Mouse (Mus musculus): ENCODE data around the gene Nrap. TPM values are rescaled to one million over a fixed set of nuclear protein-coding genes. Genes with fewer than 3 reads are reported as not detected.
"Not testable (repeated sequence)": the region's sequence is repeated elsewhere in the genome, so short reads cannot be mapped to it uniquely, and the experiment has no call there.

The Nrap gene
- polyA plus RNA-seq, 1 experiment from 2014 or later, result 0.22 TPM

DNA sequence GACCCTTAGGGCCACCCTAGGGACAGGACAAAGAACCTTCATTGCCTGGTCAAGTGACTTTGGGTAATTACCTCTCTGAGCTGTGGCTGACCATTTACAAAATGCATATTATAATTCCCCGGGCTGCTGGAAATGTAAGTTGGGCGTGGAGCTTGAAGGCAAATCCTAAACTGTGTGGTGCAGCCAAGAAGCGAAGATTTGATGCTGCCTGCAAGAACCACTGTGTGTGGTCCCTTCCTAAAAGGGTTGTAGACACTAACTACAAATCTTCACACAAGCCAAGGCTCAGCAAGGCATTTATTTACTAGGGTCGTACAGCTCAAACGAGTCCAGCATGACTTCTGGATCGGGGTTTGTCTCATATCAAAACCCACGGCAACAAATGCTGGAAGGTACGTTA lies 25.3 kb downstream of the Nrap start:
- Histone ChIP-seq H3K27me3 (replicated peaks; ENCODE audit: control insufficient read depth, insufficient read depth, low read length) (no peaks in the 10 kb centered on the region), H3K36me3 (ENCODE audit: control insufficient read depth, insufficient read depth) (no peaks in the 10 kb centered on the region), H3K4me2 (replicated peaks; ENCODE audit: low read depth) (no peak overlapping the region), H3K4me3 (ENCODE audit: low read depth, low read length) (no peak overlapping the region), H3K27ac (ENCODE audit: low read depth, low read length) (no peak overlapping the region), H3K9ac (ENCODE audit: low read depth, low read length) (no peak overlapping the region), H3K4me1 (replicated peaks; ENCODE audit: control insufficient read depth, insufficient read depth, low read length) (no peaks in the 10 kb centered on the region), H3K9me3 (ENCODE audit: control insufficient read depth) (no peaks in the 10 kb centered on the region)
- TF ChIP-seq CTCF (IDR thresholded peaks at IDR 0.05; ENCODE audit: low read depth), result no peak
- WGBS, result 65% methylated on average over 8 of the region's 8 CpGs
- no peak for ATAC-seq

DNA sequence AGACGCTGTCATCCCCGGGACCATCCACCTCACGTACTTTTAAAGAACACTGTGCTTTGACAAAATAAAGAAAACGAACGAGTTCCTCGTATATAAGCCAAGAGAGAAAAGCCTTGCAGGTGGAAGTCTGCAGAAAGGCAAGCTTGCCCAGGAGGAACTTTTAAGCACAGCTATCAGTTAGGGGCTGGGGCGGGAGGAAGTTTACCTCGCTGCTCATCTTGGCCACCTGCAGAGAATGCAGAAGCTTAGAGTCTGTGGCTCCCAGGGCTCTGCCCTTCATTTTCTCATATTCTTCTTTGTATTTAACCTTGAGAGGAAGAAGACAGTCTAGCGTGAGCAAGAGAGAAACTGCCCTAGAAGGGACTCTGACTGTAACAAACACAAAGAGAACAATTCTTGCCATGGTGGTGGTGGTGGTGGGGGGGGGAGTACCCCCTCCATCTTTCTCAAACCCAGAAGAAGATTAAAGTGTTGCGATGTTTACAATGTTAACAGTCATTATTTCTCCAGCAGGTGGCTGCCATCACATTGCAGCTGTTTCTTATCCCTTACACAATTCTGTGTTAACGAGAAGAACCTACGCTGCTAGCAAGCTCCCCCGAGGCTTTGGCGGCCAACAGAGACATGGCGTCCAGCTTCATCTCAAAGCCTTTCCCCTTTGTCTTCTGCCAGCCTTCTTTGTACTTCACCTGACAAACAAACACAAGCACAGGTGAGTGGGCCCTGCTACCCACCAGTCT lies 25.9 kb downstream of the Nrap start:
- Histone ChIP-seq H3K36me3 (ENCODE audit: control insufficient read depth, insufficient read depth) (no peaks in the 10 kb centered on the region), H3K9me3 (ENCODE audit: control insufficient read depth) (no peaks in the 10 kb centered on the region), H3K4me3 (ENCODE audit: low read depth, low read length) (no peak overlapping the region), H3K4me2 (replicated peaks; ENCODE audit: low read depth) (no peak overlapping the region), H3K9ac (ENCODE audit: low read depth, low read length) (no peak overlapping the region), H3K27ac (ENCODE audit: low read depth, low read length) (no peak overlapping the region), H3K4me1 (replicated peaks; ENCODE audit: control insufficient read depth, insufficient read depth, low read length) (no peaks in the 10 kb centered on the region), H3K27me3 (replicated peaks; ENCODE audit: control insufficient read depth, insufficient read depth, low read length) (no peaks in the 10 kb centered on the region)
- TF ChIP-seq CTCF (IDR thresholded peaks at IDR 0.05; ENCODE audit: low read depth), result peak; percentile 32
- no peak for ATAC-seq
- 59% methylated on average over 15 of the region's 15 CpGs for WGBS

DNA sequence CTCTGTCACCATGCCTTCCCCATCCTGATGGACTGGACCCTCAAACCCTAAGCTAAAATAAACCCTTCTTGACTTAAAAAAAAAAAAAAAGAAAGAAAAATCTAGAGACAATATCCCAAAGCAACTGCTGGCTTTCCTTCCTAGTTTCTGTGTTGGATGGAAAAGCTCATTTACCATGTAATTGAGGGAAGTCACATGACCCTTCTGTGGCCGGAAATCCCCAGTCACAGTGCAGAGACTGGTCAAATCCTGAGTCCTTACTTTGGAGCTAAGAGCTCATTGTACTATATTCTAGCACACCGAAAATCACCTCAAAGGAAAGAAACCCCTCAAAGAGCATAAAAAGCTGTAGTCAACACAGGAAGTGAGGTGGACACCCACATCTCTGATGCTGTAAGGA lies 30.9 kb downstream of the Nrap start:
- no peak overlapping the region for H3K9ac ChIP-seq (ENCODE audit: low read depth, low read length)
- no peaks in the 10 kb centered on the region for H3K9me3 ChIP-seq (ENCODE audit: control insufficient read depth)
- H3K27ac ChIP-seq (ENCODE audit: low read depth, low read length), result no peak overlapping the region
- no peaks in the 10 kb centered on the region for H3K4me1 ChIP-seq (replicated peaks; ENCODE audit: control insufficient read depth, insufficient read depth, low read length)
- H3K36me3 ChIP-seq (ENCODE audit: control insufficient read depth, insufficient read depth), result no peaks in the 10 kb centered on the region
- no peak for TF ChIP-seq CTCF (IDR thresholded peaks at IDR 0.05; ENCODE audit: low read depth)
- 69% methylated on average over 2 of the region's 2 CpGs for WGBS
- no peaks in the 10 kb centered on the region for H3K27me3 ChIP-seq (replicated peaks; ENCODE audit: control insufficient read depth, insufficient read depth, low read length)
- no peak for ATAC-seq
- no peak overlapping the region for H3K4me3 ChIP-seq (ENCODE audit: low read depth, low read length)
- H3K4me2 ChIP-seq (replicated peaks; ENCODE audit: low read depth), result no peak overlapping the region

DNA sequence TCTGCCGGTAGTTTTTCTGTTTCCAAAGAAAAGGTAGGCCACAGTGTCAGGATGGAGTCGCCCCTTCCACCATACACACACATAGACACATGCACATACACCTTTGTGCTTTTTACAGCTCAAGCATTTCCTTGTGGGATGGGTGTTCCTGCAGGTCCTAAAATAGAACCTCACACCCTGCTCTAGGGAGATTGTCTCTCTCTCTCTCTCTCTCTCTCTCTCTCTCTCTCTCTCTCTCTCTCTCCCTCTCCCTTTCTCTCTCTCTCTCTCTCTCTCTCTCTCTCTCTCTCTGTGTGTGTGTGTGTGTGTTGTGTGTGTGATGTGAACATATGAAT lies 32.5 kb downstream of the Nrap start:
- peak overlapping the region; percentile 31 for H3K4me3 ChIP-seq (ENCODE audit: low read depth, low read length)
- H3K27ac ChIP-seq (ENCODE audit: low read depth, low read length), result peak overlapping the region; percentile 76
- ATAC-seq, result 0 out of 2 replicates have a peak, but pooled peaks have one; percentile 26
- H3K9me3 ChIP-seq (ENCODE audit: control insufficient read depth); H3K27me3 ChIP-seq (replicated peaks; ENCODE audit: control insufficient read depth, insufficient read depth, low read length); H3K4me1 ChIP-seq (replicated peaks; ENCODE audit: control insufficient read depth, insufficient read depth, low read length); H3K36me3 ChIP-seq (ENCODE audit: control insufficient read depth, insufficient read depth); H3K9ac ChIP-seq (ENCODE audit: low read depth, low read length): not testable (repeated sequence)
- peak overlapping the region; percentile 60 for H3K4me2 ChIP-seq (replicated peaks; ENCODE audit: low read depth)
- 59% methylated on average over 2 of the region's 2 CpGs for WGBS

DNA sequence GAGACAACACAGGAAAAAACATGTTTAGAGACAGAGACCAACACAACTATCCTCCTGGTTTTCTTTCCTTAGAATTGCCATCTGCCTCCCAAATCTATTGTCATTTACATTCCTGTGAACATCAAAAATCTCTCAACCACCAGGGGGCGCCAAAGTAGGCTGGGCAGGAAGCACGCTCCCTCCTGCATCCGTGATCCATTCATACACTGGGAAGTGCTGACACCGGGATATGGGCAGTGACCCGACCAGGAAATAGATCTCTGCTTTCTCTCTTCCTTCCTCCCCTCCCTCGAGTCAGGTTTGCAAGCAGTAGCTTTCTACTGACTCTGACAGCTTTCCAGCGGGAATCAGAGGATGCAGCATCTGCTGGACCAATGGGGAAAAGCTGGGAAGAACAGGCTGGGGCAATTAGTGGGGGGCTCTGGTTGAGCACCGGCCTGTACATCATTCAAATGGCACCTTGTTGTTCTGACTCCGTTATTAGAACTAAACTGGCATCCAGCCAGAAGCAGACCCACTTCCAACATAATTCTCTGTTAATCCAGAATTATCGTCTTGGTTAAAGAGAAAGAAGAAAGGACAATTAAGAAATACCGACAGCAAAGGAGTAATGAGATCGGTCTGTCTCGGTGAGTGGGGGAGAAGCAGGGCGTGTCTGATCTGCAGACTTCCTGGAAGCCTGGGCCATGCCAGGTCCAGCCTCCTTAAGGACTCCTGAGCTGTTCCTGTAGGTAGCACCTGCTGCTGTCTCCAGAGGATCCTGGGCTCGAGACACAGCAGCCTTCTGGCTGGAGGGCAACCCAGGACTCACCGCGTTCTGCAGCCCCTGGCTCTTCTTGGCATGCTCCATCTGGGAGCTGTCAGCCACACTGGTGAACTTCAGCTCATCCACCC lies 33.1 kb downstream of the Nrap start:
- peak; percentile 93 for ATAC-seq
- H3K9me3 ChIP-seq (ENCODE audit: control insufficient read depth), result 0 out of 2 replicates have a peak, but pooled peaks cover 4% of the 10 kb centered on the region
- peak overlapping the region; percentile 60 for H3K4me2 ChIP-seq (replicated peaks; ENCODE audit: low read depth)
- 25% methylated on average over 17 of the region's 17 CpGs for WGBS
- H3K4me3 ChIP-seq (ENCODE audit: low read depth, low read length), result peak overlapping the region; percentile 31
- peak overlapping the region; percentile 76 for H3K27ac ChIP-seq (ENCODE audit: low read depth, low read length)
- no peaks in the 10 kb centered on the region for H3K4me1 ChIP-seq (replicated peaks; ENCODE audit: control insufficient read depth, insufficient read depth, low read length)
- H3K36me3 ChIP-seq (ENCODE audit: control insufficient read depth, insufficient read depth), result no peaks in the 10 kb centered on the region
- no peaks in the 10 kb centered on the region for H3K27me3 ChIP-seq (replicated peaks; ENCODE audit: control insufficient read depth, insufficient read depth, low read length)
- TF ChIP-seq CTCF (IDR thresholded peaks at IDR 0.05; ENCODE audit: low read depth), result peak; percentile 96
- peak overlapping the region; percentile 12; the same call in 1 of the 2 replicates for H3K9ac ChIP-seq (ENCODE audit: low read depth, low read length)

DNA sequence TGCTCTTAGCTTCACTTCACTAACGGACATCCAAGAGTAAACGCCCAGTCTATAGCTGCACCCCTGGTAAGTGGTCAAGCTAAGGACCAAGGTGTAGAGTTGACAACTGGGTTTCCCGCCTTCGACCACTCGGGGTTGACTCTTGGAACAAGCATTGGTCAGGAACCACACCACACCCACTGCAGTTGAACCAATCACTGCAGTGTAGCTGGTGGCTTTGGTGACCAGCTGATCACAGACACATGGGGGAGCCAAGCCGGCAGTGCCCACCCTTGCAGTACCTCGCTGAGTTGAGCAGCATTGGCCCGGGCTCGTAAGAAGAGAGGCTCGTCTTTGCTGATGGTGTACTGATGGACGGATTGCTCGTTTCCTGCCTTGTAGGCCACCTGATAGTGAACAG lies 34.6 kb downstream of the Nrap start:
- 0 out of 2 replicates have a peak, but pooled peaks cover 4% of the 10 kb centered on the region for H3K9me3 ChIP-seq (ENCODE audit: control insufficient read depth)
- H3K36me3 ChIP-seq (ENCODE audit: control insufficient read depth, insufficient read depth), result no peaks in the 10 kb centered on the region
- H3K4me1 ChIP-seq (replicated peaks; ENCODE audit: control insufficient read depth, insufficient read depth, low read length), result no peaks in the 10 kb centered on the region
- no peak for TF ChIP-seq CTCF (IDR thresholded peaks at IDR 0.05; ENCODE audit: low read depth)
- no peaks in the 10 kb centered on the region for H3K27me3 ChIP-seq (replicated peaks; ENCODE audit: control insufficient read depth, insufficient read depth, low read length)
- H3K27ac ChIP-seq (ENCODE audit: low read depth, low read length), result no peak overlapping the region
- H3K9ac ChIP-seq (ENCODE audit: low read depth, low read length), result no peak overlapping the region
- no peak for ATAC-seq
- H3K4me3 ChIP-seq (ENCODE audit: low read depth, low read length), result no peak overlapping the region
- WGBS, result 85% methylated on average over 12 of the region's 12 CpGs
- no peak overlapping the region for H3K4me2 ChIP-seq (replicated peaks; ENCODE audit: low read depth)
